Mouse (Mus musculus) hindbrain, embryonic 14.5 days (tissue): ENCODE results near the gene Lbh. TPM values are rescaled to one million over a fixed set of nuclear protein-coding genes. Genes with fewer than 3 reads are reported as not detected.

ENCODE experiments used
- ATAC-seq: fragments of 200-750 bp; cut with Nextera tagmentation; 2 replicates; pipeline ENCODE4 v1.8.0; 2017; ENCODE audit warnings: moderate number of reproducible peaks, mild to moderate bottlenecking, moderate TSS enrichment, moderate library complexity; ENCODE audit not compliant: low FRiP score
- DNase-seq: peaks from one replicate; pipeline ENCODE4 v3.0.0-alpha.2; 2015; ENCODE audit warnings: low spot score
- H3K27ac ChIP-seq: fragments of 300-500 bp; sonication (generic); 2 replicates; pipeline ENCODE4 v1.5.1; 2014; ENCODE audit warnings: mild to moderate bottlenecking, moderate library complexity
- H3K27me3 ChIP-seq: fragments of 300-500 bp; sonication (generic); 2 replicates; pipeline ENCODE4 v1.6.1; 2014; ENCODE audit warnings: mild to moderate bottlenecking, low read length, mixed read lengths; ENCODE audit not compliant: control insufficient read depth, insufficient read depth
- H3K36me3 ChIP-seq: fragments of 300-500 bp; sonication (generic); replicated peaks from 2 replicates; pipeline ENCODE4 v1.6.1; 2014; ENCODE audit not compliant: control insufficient read depth, insufficient read depth
- H3K4me1 ChIP-seq: fragments of 300-500 bp; sonication (generic); replicated peaks from 2 replicates; pipeline ENCODE4 v1.6.1; 2014; ENCODE audit warnings: antibody characterized with exemption, low read length, mixed read lengths; ENCODE audit not compliant: control insufficient read depth, insufficient read depth
- H3K4me2 ChIP-seq: fragments of 300-500 bp; sonication (generic); replicated peaks from 2 replicates; pipeline ENCODE4 v1.6.1; 2014; ENCODE audit warnings: mild to moderate bottlenecking, moderate library complexity
- H3K4me3 ChIP-seq: fragments of 300-500 bp; sonication (generic); replicated peaks from 2 replicates; pipeline ENCODE4 v1.5.1; 2014; ENCODE audit warnings: mild to moderate bottlenecking, low read length
- H3K9ac ChIP-seq: fragments of 300-500 bp; sonication (generic); 2 replicates; pipeline ENCODE4 v1.6.1; 2014
- H3K9me3 ChIP-seq: fragments of 300-500 bp; sonication (generic); 2 replicates; pipeline ENCODE4 v1.6.1; 2016; ENCODE audit warnings: low read length; ENCODE audit not compliant: control insufficient read depth
- WGBS: fragments of 180-500 bp; shearing (Covaris S2); extraction: QIAGEN DNeasy Blood & Tissue Kit; methylation state at CpG from one replicate; pipeline ENCODE4 v1.1.7; 2014; 5-methylcytosine and 5-hydroxymethylcytosine counted together
- polyA plus RNA-seq: library from polyadenylated mRNA; unstranded; fragments of >200 nt; fragmentation: Nextera tagmentation; extraction: Ambion mirVana; gene quantifications from 2 replicates; pipeline ENCODE4 v1.2.1, GENCODE M21; 2014

Lbh gene
- polyA plus RNA-seq, 1 experiment from 2014 or later, result 6.4 TPM

DNA sequence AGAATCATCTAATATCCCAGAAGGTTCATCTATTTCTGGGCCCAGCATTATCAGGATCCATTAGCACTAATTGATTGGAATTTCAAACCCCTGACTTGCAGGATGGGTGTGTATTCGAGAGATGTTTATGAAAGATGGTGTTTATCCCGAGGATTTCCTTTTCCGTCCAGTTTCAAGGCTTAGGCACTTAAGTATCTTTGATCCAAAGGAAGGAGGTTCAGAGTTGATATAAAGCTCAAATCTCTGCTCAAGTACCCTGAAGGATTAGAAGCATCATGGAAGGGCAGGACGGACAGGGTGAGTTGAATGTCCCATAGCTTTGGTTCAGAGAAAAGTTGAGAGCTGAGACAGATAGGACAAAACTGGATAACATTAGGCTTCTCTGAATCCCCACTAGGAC lies 15.0 kb downstream of the Lbh start:
- Histone ChIP-seq H3K9ac (no peak overlapping the region), H3K27me3 (no peaks in the 10 kb centered on the region), H3K36me3 (peaks cover 26% of the 10 kb centered on the region), H3K4me1 (peaks cover 11% of the 10 kb centered on the region; the same call in 1 of the 2 replicates), H3K9me3 (no peaks in the 10 kb centered on the region), H3K4me3 (no peak overlapping the region), H3K27ac (no peak overlapping the region), H3K4me2 (no peak overlapping the region)
- DNase-seq (no peak), ATAC-seq (no peak)
- 97% methylated on average over 4 of the region's 4 CpGs for WGBS

DNA sequence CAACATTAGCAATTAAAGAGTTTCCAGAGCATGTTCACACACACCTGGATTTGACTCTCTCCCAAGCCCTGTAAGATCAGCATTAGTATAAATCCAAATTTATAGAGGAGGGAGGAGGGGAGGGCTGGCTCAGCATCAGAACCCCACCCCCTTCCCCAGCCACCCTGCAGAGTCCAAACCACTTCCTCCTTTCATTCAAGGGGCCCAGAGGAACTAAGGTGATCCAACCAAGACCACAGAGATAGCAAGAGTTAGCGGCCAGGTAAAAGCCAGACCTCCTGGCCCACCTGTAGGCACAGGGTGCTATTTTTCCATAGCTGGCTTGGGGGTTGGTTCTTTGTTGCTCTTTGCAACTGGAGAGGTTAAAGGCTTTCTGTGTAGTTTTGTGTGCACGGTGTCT lies 16.0 kb downstream of the Lbh start:
- no peak overlapping the region for H3K4me3 ChIP-seq
- no peak overlapping the region for H3K4me2 ChIP-seq
- H3K27ac ChIP-seq, result no peak overlapping the region
- H3K27me3 ChIP-seq, result no peaks in the 10 kb centered on the region
- H3K36me3 ChIP-seq, result peaks cover 22% of the 10 kb centered on the region
- DNase-seq (no peak), ATAC-seq (no peak)
- H3K4me1 ChIP-seq, result peaks cover 11% of the 10 kb centered on the region; the same call in 1 of the 2 replicates
- no peak overlapping the region for H3K9ac ChIP-seq
- no peaks in the 10 kb centered on the region for H3K9me3 ChIP-seq
- 72% methylated on average over 2 of the region's 2 CpGs for WGBS

DNA sequence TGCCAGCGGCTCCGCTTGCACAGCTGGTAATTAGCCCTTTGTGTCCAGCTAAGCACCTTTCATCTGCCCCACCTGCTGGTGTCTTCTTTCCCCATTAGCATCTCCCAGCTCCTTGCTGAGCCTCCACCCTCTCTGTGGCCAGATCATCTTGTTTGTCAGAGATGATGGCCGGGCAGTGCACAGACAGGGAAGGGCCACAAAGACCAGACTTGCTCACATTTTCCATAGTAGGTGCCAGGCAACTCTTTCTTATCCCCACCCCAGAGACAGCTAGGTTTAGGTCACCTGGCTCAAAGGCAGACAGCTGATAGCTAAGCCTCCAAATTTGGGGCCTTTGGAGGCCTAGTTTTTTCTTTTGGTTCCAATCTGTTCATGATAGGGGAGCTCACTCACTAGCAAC lies 16.5 kb downstream of the Lbh start:
- Histone ChIP-seq H3K36me3 (peaks cover 22% of the 10 kb centered on the region), H3K9ac (no peak overlapping the region), H3K4me3 (no peak overlapping the region), H3K4me1 (peaks cover 11% of the 10 kb centered on the region; the same call in 1 of the 2 replicates), H3K9me3 (no peaks in the 10 kb centered on the region), H3K27ac (no peak overlapping the region), H3K4me2 (no peak overlapping the region), H3K27me3 (no peaks in the 10 kb centered on the region)
- no peak for DNase-seq
- WGBS, result 47% methylated on average over 3 of the region's 3 CpGs
- ATAC-seq, result no peak

DNA sequence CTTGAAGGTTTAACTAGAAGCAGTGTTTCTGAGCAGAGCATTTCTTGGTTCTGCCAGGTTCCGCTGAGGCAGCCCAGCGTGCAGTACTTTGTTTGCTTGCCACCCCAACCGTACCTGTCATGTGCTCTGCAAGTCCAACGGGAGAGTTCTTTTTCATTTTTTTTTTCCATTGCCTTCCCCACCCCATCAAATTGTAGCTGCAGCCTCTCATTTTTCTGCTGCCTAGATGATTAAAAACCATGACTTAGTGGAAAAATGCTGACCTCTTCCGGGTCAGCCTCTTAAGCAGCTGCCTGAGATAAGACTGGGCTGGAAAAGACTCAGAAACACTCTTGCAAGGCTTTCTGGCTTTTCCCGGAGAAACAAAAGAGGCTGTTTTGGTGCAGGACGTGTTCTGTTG lies 17.8 kb downstream of the Lbh start:
- ATAC-seq, result no peak
- 70% methylated on average over 7 of the region's 7 CpGs for WGBS
- peaks cover 11% of the 10 kb centered on the region; the same call in 1 of the 2 replicates for H3K4me1 ChIP-seq
- no peak overlapping the region for H3K9ac ChIP-seq
- H3K27me3 ChIP-seq, result no peaks in the 10 kb centered on the region
- DNase-seq, result no peak
- no peak overlapping the region for H3K4me2 ChIP-seq
- peak overlapping the region; percentile 47; the same call in 1 of the 2 replicates for H3K27ac ChIP-seq
- no peak overlapping the region for H3K4me3 ChIP-seq
- H3K36me3 ChIP-seq, result peaks cover 35% of the 10 kb centered on the region
- H3K9me3 ChIP-seq, result no peaks in the 10 kb centered on the region

DNA sequence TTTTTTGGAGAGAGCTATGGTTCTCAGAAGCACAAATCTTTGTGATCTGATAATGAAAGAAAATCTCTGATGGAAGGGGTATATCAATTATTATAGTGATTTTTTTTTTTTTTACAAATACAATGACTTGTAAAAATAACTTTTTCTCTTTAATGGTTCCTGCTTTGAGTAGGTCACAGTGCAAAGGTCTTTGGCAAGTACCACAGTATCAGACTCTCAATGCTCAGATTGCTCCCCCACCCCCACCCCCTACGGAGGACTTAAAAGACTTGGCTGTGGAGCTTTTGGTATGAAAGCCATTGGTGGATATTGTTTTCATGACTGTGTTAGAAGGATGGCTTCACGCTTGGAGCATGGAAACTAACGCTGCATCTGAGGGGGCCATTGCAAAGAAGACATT lies 18.2 kb downstream of the Lbh start:
- H3K4me2 ChIP-seq, result no peak overlapping the region
- ATAC-seq, result no peak

DNA sequence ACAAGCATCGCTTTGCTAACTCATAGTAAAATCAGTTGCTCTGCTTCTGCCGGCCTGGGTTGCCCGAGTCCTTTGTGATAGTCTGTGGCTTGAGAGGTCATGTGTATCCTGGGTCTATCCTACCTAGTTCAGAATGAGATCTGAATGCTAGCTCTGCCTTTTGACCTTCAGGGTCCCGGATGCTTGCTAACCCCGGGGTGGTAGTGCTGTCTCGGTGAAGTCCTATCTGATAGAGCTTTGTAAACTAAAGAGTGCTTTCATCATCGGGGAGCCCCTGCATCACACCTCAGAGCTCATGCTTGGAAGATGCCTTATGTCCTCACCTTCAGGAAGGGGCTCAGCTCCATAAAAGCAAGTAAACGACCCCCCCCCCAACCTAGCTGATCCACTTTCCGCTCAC lies 19.1 kb downstream of the Lbh start:
- Histone ChIP-seq H3K4me3 (no peak overlapping the region), H3K9me3 (no peaks in the 10 kb centered on the region), H3K27ac (no peak overlapping the region), H3K4me1 (peaks cover 11% of the 10 kb centered on the region; the same call in 1 of the 2 replicates), H3K36me3 (peaks cover 40% of the 10 kb centered on the region), H3K4me2 (no peak overlapping the region), H3K27me3 (no peaks in the 10 kb centered on the region), H3K9ac (no peak overlapping the region)
- ATAC-seq, result no peak; the same call in 1 of the 2 replicates
- no peak for DNase-seq
- 90% methylated on average over 9 of the region's 9 CpGs for WGBS

More for the DNA sequence above, 18.2 kb downstream of the Lbh start:
- no peak for DNase-seq
- Histone ChIP-seq H3K27me3 (no peaks in the 10 kb centered on the region), H3K9ac (no peak overlapping the region), H3K4me1 (peaks cover 11% of the 10 kb centered on the region; the same call in 1 of the 2 replicates), H3K36me3 (peaks cover 38% of the 10 kb centered on the region), H3K9me3 (no peaks in the 10 kb centered on the region), H3K4me3 (no peak overlapping the region), H3K27ac (no peak overlapping the region)
- 65% methylated on average over 3 of the region's 3 CpGs for WGBS

DNA sequence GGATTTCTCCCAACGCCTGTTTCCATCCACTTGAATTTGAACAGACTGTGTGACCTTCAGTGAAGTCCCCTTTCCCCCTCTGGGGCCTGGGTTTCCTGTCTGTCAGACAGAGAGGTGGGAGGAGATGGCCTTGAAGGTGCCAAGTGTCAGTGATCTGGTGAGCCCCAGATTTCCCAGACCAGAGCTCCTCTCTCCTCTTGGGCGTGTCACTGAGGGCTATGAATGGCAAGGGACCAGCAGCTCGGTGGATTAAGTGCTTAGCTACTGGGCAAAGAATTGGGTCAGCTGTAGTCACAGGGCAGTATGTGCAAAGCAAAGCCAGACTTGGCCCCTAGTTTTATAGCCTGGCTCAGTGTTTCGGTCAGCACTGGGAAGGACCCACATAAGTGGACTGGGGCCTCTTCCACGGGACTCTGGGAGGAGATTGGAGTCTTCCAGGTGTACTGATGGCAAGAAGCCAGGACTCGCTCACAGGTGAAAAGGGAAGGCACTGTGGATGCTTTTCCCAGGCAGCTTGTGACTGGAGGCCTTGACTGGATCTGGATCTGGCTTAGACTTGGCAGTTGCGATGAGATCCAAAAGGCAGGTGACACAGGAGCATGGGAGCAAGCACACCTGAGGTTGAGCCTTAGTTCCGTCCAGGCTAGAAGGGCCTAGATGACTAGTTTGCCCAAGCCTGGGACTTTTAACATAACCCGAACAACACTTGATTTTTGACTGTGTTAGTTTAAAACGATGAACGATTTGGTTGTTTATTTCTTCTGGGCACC lies 20.1 kb downstream of the Lbh start:
- H3K36me3 ChIP-seq, result peaks cover 45% of the 10 kb centered on the region
- no peak overlapping the region for H3K27ac ChIP-seq
- no peak for ATAC-seq
- H3K4me2 ChIP-seq, result no peak overlapping the region
- 90% methylated on average over 11 of the region's 11 CpGs for WGBS
- no peak for DNase-seq
- no peak overlapping the region for H3K4me3 ChIP-seq
- H3K4me1 ChIP-seq, result peaks cover 11% of the 10 kb centered on the region; the same call in 1 of the 2 replicates
- no peaks in the 10 kb centered on the region for H3K27me3 ChIP-seq
- no peaks in the 10 kb centered on the region for H3K9me3 ChIP-seq
- no peak overlapping the region for H3K9ac ChIP-seq

DNA sequence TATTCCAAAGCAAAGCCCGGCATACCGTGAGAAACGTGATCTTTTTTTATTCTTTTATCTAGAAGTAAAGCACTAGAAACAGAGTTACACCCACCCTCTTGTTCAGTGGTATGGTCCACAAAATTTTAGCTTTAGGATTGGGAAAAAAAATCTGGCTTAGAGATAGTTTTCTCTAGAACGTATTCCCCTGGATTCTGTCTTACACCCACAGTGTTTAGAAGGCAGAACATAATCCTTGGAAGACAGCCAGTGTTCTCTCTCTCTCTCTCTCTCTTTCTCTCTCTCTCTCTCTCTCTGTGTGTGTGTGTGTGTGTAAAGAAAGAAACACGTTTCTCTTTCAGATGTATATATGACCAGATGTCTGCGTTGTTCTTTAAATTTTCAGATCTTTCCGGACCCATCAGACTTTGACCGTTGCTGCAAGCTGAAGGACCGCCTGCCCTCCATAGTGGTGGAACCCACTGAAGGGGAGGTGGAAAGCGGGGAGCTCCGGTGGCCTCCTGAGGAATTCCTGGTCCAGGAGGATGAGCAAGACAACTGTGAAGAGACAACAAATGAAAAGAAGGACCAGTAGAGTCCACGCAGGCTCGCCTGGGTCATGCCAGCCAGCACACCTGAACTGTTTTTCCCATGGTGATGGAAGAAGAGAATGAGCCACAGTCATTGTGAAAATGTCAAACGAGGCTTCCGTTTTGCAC lies 20.9 kb downstream of the Lbh start:
- WGBS, result 92% methylated on average over 15 of the region's 15 CpGs
- no peak for ATAC-seq
- H3K36me3 ChIP-seq, result peaks cover 44% of the 10 kb centered on the region

DNA sequence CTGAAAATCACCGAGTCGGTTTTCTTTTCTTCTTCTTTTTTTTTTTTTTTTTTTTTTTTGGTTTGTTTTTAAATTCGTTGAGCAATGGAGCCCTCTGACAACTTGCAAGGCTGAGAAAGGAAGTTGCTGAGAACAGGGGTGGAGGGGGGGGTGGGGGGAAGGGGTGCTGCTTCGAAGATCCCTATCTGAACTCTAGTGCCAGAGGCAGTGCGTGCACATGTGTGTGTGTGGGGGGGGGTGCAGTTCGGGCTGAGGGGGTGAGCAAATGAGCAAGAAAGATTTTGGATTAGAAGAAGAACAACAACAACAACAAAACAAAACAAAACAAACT lies 21.4 kb downstream of the Lbh start:
- 76% methylated on average over 6 of the region's 6 CpGs for WGBS
- Histone ChIP-seq H3K27ac (no peak overlapping the region), H3K9ac (no peak overlapping the region), H3K4me2 (no peak overlapping the region), H3K4me3 (no peak overlapping the region), H3K27me3 (no peaks in the 10 kb centered on the region), H3K9me3 (no peaks in the 10 kb centered on the region), H3K4me1 (peaks cover 7% of the 10 kb centered on the region; the same call in 1 of the 2 replicates), H3K36me3 (peaks cover 39% of the 10 kb centered on the region)
- DNase-seq (no peak), ATAC-seq (no peak)

More for the DNA sequence above, 20.9 kb downstream of the Lbh start:
- DNase-seq, result no peak
- Histone ChIP-seq H3K27ac (no peak overlapping the region), H3K9me3 (no peaks in the 10 kb centered on the region), H3K27me3 (no peaks in the 10 kb centered on the region), H3K4me2 (no peak overlapping the region), H3K4me3 (no peak overlapping the region), H3K4me1 (peaks cover 11% of the 10 kb centered on the region; the same call in 1 of the 2 replicates), H3K9ac (no peak overlapping the region)
